Comparison of ENCODE assay signal across 8 mouse cellular contexts in genomic region chr13:108152650-108153372, GRCm38 (mm10). TPM values are rescaled to one million over a fixed set of nuclear protein-coding genes. Genes with fewer than 3 reads are reported as not detected.
A peak's percentile ranks its signal among the peaks of the same experiment; 100 is the strongest.
DNase-seq lines count a peak whose midpoint lies in the region; ATAC-seq and TF ChIP-seq lines count a peak whose summit lies in the region.

No protein-coding gene starts in this region.

- H3K4me2 ChIP-seq in CH12.LX (ENCODE audit: insufficient read depth, low read depth, poor library complexity, severe bottlenecking) = no peak overlapping the region
- H3K4me2 ChIP-seq in lung, embryonic 15.5 days = no peak overlapping the region

- H3K79me2 ChIP-seq in CH12.LX (replicated peaks; ENCODE audit: control insufficient read depth, extremely low read depth, insufficient read depth, poor library complexity, severe bottlenecking) = peaks cover 17% of the 10 kb centered on the region

- H3K9me3 ChIP-seq in CH12.LX (replicated peaks; ENCODE audit: low read length) = no peaks in the 10 kb centered on the region
- no peaks in the 10 kb centered on the region for H3K9me3 ChIP-seq in lung, embryonic 15.5 days

- peak; percentile 42; the same call in 1 of the 2 replicates for ATAC-seq in lung, embryonic 15.5 days (ENCODE audit: borderline replicate concordance, extremely low read depth, low FRiP score, low TSS enrichment)

- H3K4me3 ChIP-seq in CH12.LX (replicated peaks in 1 of 3; ENCODE audit: low read depth in 2 of 3, low read length in 2 of 3, poor library complexity in 1 of 3) = no peak overlapping the region
- no peak overlapping the region for H3K4me3 ChIP-seq in cerebellum, adult 2 months (replicated peaks; ENCODE audit: insufficient read depth, low read depth, low read length)
- no peak overlapping the region for H3K4me3 ChIP-seq in lung, embryonic 15.5 days

- peak; percentile 90 for TF ChIP-seq RAD21 in CH12.LX (IDR thresholded peaks at IDR 0.05; ENCODE audit: low read depth, low read length)

- H3K36me3 ChIP-seq in CH12.LX (replicated peaks in 1 of 2; ENCODE audit: control insufficient read depth in 1 of 2, insufficient read depth in 1 of 2, low read length in 1 of 2) = peaks cover 0 to 37% of the 10 kb centered on the region in 2 experiments
- H3K36me3 ChIP-seq in lung, embryonic 15.5 days = no peaks in the 10 kb centered on the region

- peak; percentile 43 to 84; a peak in 3 of 4 replicates for TF ChIP-seq CTCF in CH12.LX (conservative IDR thresholded peaks at IDR 0.05 in 1 of 2, IDR thresholded peaks at IDR 0.05 in 1 of 2; ENCODE audit: low read depth in 2 of 2, low read length in 2 of 2)
- TF ChIP-seq CTCF in cerebellum, adult 2 months (IDR thresholded peaks at IDR 0.05; ENCODE audit: borderline replicate concordance, insufficient read depth, low read depth, low read length) = peak; percentile 52; the same call in 1 of the 2 replicates

- H3K27me3 ChIP-seq in CH12.LX (replicated peaks) = no peaks in the 10 kb centered on the region
- H3K27me3 ChIP-seq in cerebellum, adult 2 months (ENCODE audit: control insufficient read depth, insufficient read depth, low read length) = no peaks in the 10 kb centered on the region
- H3K27me3 ChIP-seq in lung, embryonic 15.5 days = no peaks in the 10 kb centered on the region

- in situ Hi-C loops in CH12.LX (cut with MboI; ENCODE audit: low pct_ligation_motif_present, low pct_unique_long_range_greater_than_20kb, low sequenced_read_pairs) = loop anchor here (10.0 kb wide), 1 partner anchor 828 kb away; no protein-coding TSS in a partner anchor

- no peak overlapping the region for H3K9ac ChIP-seq in CH12.LX (ENCODE audit: insufficient read depth, low read depth)
- H3K9ac ChIP-seq in lung, embryonic 15.5 days = no peak overlapping the region

- no peak for TF ChIP-seq POLR2A in CH12.LX (IDR thresholded peaks at IDR 0.05; ENCODE audit: low read depth, low read length)
- no peak for TF ChIP-seq POLR2A in cerebellum, adult 2 months (IDR thresholded peaks at IDR 0.05; ENCODE audit: borderline replicate concordance, insufficient read depth, low read length)

- 64% methylated on average over 8 of the region's 8 CpGs for WGBS in cerebellum, adult 2 months
- 61% methylated on average over 8 of the region's 8 CpGs for WGBS in lung, embryonic 15.5 days

- H3K27ac ChIP-seq in CH12.LX (ENCODE audit: insufficient read depth, low read depth) = no peak overlapping the region
- H3K27ac ChIP-seq in cerebellum, adult 2 months (ENCODE audit: insufficient read depth, low read length) = no peak overlapping the region
- no peak overlapping the region for H3K27ac ChIP-seq in lung, embryonic 15.5 days

- peaks cover 3 to 40% of the 10 kb centered on the region in 2 experiments; a peak in 2 of 4 replicates for H3K4me1 ChIP-seq in CH12.LX (ENCODE audit: control insufficient read depth in 1 of 2, insufficient read depth in 2 of 2)
- H3K4me1 ChIP-seq in cerebellum, adult 2 months (ENCODE audit: control insufficient read depth, insufficient read depth, low read length) = 0 out of 2 replicates have a peak, but pooled peaks cover 5% of the 10 kb centered on the region
- peaks cover 6% of the 10 kb centered on the region; the same call in 1 of the 2 replicates for H3K4me1 ChIP-seq in lung, embryonic 15.5 days

- peak; percentile 52 to 70 for DNase-seq in cerebellum, adult 18-20 months
- no peak for DNase-seq in cerebellum, adult 11-12 months
- peak; percentile 55 for DNase-seq in CH12.LX (ENCODE audit: extremely low read depth)
- DNase-seq in cerebellum, adult 2 months = peak in 1 of 2 experiments; percentile 58
- DNase-seq in forelimb bud, embryonic 11.5 days (ENCODE audit: low read depth, low spot score) = peak; percentile 74
- DNase-seq in kidney, adult 8-10 months = peak; percentile 12 to 44
- peak; percentile 56 to 80 for DNase-seq in right cerebral cortex, postnatal 10 days (ENCODE audit: low spot score in 2 of 2)

- dilution Hi-C loops in CH12.LX (cut with MboI; ENCODE audit: extremely low pct_ligation_motif_present, extremely low pct_unique_long_range_greater_than_20kb, low sequenced_read_pairs) = no loop called here

- no peak for TF ChIP-seq EP300 in CH12.LX (IDR thresholded peaks at IDR 0.05; ENCODE audit: low read length)

TF ChIP-seq in CH12.LX, 34 proteins besides CTCF, POLR2A, EP300 and RAD21:
- TF ChIP-seq SMC3 (IDR thresholded peaks at IDR 0.05; ENCODE audit: low read depth, low read length) (peak; percentile 69), UBTF (IDR thresholded peaks at IDR 0.05; ENCODE audit: low read depth, low read length) (no peak), POLR2AphosphoS2 (IDR thresholded peaks at IDR 0.05; ENCODE audit: low read depth, low read length) (no peak)

RNA-seq across cellular contexts. Expression of gene Ndufaf2, which starts 5.6 kb away (rescaled TPM):
- total RNA-seq in CH12.LX (2012; rRNA removed) (51.2 and 65.9 TPM in 2 replicates), CH12.LX (2014; rRNA removed) (37.1 and 55.3 TPM in 2 replicates)
- 117 and 161 TPM in 2 replicates for polyA plus RNA-seq in CH12.LX (2012; ENCODE audit: insufficient read length, low read depth)
- 46.0 and 62.4 TPM in 2 replicates for polyA plus RNA-seq in cerebellum, adult 2 months (2012; rRNA removed)
- polyA plus RNA-seq in lung, embryonic 15.5 days (2015; fragmentation: Nextera tagmentation; extraction: Ambion mirVana) = 62.1 and 64.5 TPM in 2 replicates

RNA-seq across cellular contexts. Expression of gene Ercc8, which starts 5.7 kb away (rescaled TPM):
- 20.0 and 27.1 TPM in 2 replicates for total RNA-seq in CH12.LX (2012; rRNA removed)
- total RNA-seq in CH12.LX (2014; rRNA removed) = 29.4 and 32.2 TPM in 2 replicates
- polyA plus RNA-seq in CH12.LX (2012; ENCODE audit: insufficient read length, low read depth) = 20.7 and 23.0 TPM in 2 replicates
- polyA plus RNA-seq in cerebellum, adult 2 months (2012; rRNA removed) = 19.6 and 20.2 TPM in 2 replicates
- 16.5 and 17.4 TPM in 2 replicates for polyA plus RNA-seq in lung, embryonic 15.5 days (2015; fragmentation: Nextera tagmentation; extraction: Ambion mirVana)
